Mouse (Mus musculus) lung, embryonic 14.5 days (tissue): ENCODE data around the gene Cfap77. TPM values are rescaled to one million over a fixed set of nuclear protein-coding genes. Genes with fewer than 3 reads are reported as not detected.
A peak's percentile ranks its signal among the peaks of the same experiment; 100 is the strongest.

Source experiments
- ATAC-seq: fragments of 200-750 bp; cut with Nextera tagmentation; 2 replicates; pipeline ENCODE4 v1.8.0; 2017; ENCODE audit warnings: mild to moderate bottlenecking, moderate TSS enrichment, moderate library complexity; ENCODE audit not compliant: insufficient read depth
- DNase-seq: peaks from one replicate; pipeline ENCODE4 v3.0.0-alpha.2; 2015
- H3K27ac ChIP-seq: fragments of 300-500 bp; sonication (generic); 2 replicates; pipeline ENCODE4 v1.5.1; 2014; ENCODE audit warnings: low read depth, mild to moderate bottlenecking, moderate library complexity
- H3K27me3 ChIP-seq: fragments of 300-500 bp; sonication (generic); 2 replicates; pipeline ENCODE4 v1.6.1; 2014; ENCODE audit warnings: low read length, control low read depth; ENCODE audit not compliant: insufficient read depth
- H3K36me3 ChIP-seq: fragments of 300-500 bp; sonication (generic); 2 replicates; pipeline ENCODE4 v1.6.1; 2014; ENCODE audit warnings: control low read depth; ENCODE audit not compliant: insufficient read depth
- H3K4me1 ChIP-seq: fragments of 300-500 bp; sonication (generic); 2 replicates; pipeline ENCODE4 v1.6.1; 2014; ENCODE audit warnings: antibody characterized with exemption, control low read depth; ENCODE audit not compliant: insufficient read depth
- H3K4me2 ChIP-seq: fragments of 300-500 bp; sonication (generic); 2 replicates; pipeline ENCODE4 v1.6.1; 2014; ENCODE audit warnings: mild to moderate bottlenecking
- H3K4me3 ChIP-seq: fragments of 300-500 bp; sonication (generic); 2 replicates; pipeline ENCODE4 v1.5.1; 2014; ENCODE audit warnings: low read depth, low read length
- H3K9ac ChIP-seq: fragments of 300-500 bp; sonication (generic); 2 replicates; pipeline ENCODE4 v1.6.1; 2014
- H3K9me3 ChIP-seq: fragments of 300-500 bp; sonication (generic); 2 replicates; pipeline ENCODE4 v1.6.1; 2016; ENCODE audit warnings: low read depth, low read length, control low read depth
- CTCF ChIP-seq: IDR thresholded peaks from 2 replicates; pipeline ENCODE4 v1.5.1; 2016; ENCODE audit warnings: antibody characterized with exemption, low read depth
- WGBS: fragments of 180-500 bp; shearing (Covaris S2); extraction: QIAGEN DNeasy Blood & Tissue Kit; methylation state at CpG from one replicate; pipeline ENCODE4 v1.1.7; 2014; 5-methylcytosine and 5-hydroxymethylcytosine counted together
- polyA plus RNA-seq: library from polyadenylated mRNA; unstranded; fragments of >200 nt; fragmentation: Nextera tagmentation; extraction: Ambion mirVana; gene quantifications from 2 replicates; pipeline ENCODE4 v1.2.1, GENCODE M21; 2014

The Cfap77 gene
- polyA plus RNA-seq, 1 experiment from 2014 or later = 0.76 TPM

DNA sequence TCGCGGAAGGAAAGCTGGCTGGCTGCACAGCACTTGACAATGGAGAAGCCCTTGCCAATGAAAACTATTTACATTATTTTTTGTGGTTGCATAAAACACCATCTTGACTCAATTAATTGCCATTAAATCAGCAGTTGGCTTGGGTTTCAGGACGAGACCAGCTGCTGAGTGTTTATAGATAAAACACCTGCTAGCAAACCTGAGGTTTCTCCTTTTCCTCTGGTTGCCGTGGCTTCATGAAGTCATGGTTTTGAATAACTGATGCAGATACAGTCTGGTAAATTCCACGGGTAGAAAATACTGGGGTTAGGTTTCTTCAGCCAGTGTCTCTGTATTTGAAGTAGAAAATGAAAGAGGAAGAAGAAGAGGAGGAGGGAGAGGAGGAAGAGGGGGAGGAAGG lies 2.9 kb downstream of the Cfap77 start:
- no peak overlapping the region for H3K27ac ChIP-seq
- peaks cover 7% of the 10 kb centered on the region; the same call in 1 of the 2 replicates for H3K27me3 ChIP-seq
- H3K9ac ChIP-seq = no peak overlapping the region
- H3K4me1 ChIP-seq = no peaks in the 10 kb centered on the region
- ATAC-seq (no peak), DNase-seq (peak; percentile 15)
- H3K36me3 ChIP-seq = no peaks in the 10 kb centered on the region
- WGBS = 47% methylated on average over 5 of the region's 5 CpGs
- H3K9me3 ChIP-seq = no peaks in the 10 kb centered on the region
- TF ChIP-seq CTCF = no peak
- H3K4me2 ChIP-seq = no peak overlapping the region
- H3K4me3 ChIP-seq = no peak overlapping the region

DNA sequence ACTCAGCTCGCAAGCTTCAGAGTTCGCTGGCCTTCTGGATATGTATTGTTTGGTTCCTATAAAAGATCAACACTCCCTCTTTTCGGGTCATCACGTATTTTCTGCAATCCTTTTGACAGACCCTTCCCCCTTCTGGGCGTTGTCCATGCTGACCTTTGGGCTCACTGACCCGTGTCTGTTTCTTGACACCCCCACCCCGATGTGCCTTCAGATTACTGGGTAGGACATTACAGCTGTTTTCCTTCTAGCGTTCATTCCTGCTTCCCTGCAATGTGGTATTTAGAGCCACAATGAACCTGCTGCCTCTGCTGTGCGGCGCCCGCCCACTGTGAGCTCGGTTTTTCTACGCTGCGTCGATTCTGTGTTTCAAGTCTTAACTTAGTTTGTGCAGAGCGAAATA lies 8.7 kb downstream of the Cfap77 start:
- Histone ChIP-seq H3K4me3 (no peak overlapping the region), H3K9me3 (no peaks in the 10 kb centered on the region), H3K4me2 (no peak overlapping the region), H3K9ac (no peak overlapping the region), H3K36me3 (no peaks in the 10 kb centered on the region), H3K27me3 (peaks cover 8% of the 10 kb centered on the region), H3K27ac (no peak overlapping the region), H3K4me1 (no peaks in the 10 kb centered on the region)
- WGBS = 60% methylated on average over 16 of the region's 16 CpGs
- ATAC-seq (no peak), DNase-seq (no peak)
- no peak for TF ChIP-seq CTCF

DNA sequence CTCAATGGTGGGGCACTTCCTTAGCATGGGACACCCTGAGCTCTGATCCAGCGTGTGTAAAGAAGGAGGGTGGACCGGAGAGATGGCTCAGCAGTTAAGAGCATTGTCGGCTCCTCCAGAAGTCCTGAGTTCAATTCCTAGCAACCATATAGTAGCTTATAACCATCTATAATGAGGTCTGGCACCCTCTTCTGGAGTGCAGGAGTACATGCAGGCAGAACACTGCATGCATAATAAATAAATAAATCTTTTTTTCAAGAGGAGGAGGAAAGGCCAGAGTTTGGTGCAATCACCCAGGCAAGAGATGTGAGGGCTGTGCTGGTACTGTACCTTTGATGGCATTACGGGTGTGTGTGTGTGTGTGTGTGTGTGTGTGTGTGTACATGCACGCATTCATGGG lies 12.7 kb downstream of the Cfap77 start:
- H3K9ac ChIP-seq = no peak overlapping the region
- H3K27ac ChIP-seq = no peak overlapping the region
- no peak for DNase-seq
- no peaks in the 10 kb centered on the region for H3K36me3 ChIP-seq
- 81% methylated on average over 5 of the region's 5 CpGs for WGBS
- peak; percentile 17; the same call in 1 of the 2 replicates for TF ChIP-seq CTCF
- peaks cover 36% of the 10 kb centered on the region for H3K27me3 ChIP-seq
- H3K4me3 ChIP-seq = no peak overlapping the region
- no peaks in the 10 kb centered on the region for H3K4me1 ChIP-seq
- ATAC-seq = no peak
- no peaks in the 10 kb centered on the region for H3K9me3 ChIP-seq
- no peak overlapping the region for H3K4me2 ChIP-seq

GRCm38 (mm10) chr2:29041477-29041768 lies 13.4 kb downstream of the Cfap77 start:
- H3K27me3 ChIP-seq = peaks cover 36% of the 10 kb centered on the region
- WGBS = 29% methylated on average over 8 of the region's 8 CpGs

DNA sequence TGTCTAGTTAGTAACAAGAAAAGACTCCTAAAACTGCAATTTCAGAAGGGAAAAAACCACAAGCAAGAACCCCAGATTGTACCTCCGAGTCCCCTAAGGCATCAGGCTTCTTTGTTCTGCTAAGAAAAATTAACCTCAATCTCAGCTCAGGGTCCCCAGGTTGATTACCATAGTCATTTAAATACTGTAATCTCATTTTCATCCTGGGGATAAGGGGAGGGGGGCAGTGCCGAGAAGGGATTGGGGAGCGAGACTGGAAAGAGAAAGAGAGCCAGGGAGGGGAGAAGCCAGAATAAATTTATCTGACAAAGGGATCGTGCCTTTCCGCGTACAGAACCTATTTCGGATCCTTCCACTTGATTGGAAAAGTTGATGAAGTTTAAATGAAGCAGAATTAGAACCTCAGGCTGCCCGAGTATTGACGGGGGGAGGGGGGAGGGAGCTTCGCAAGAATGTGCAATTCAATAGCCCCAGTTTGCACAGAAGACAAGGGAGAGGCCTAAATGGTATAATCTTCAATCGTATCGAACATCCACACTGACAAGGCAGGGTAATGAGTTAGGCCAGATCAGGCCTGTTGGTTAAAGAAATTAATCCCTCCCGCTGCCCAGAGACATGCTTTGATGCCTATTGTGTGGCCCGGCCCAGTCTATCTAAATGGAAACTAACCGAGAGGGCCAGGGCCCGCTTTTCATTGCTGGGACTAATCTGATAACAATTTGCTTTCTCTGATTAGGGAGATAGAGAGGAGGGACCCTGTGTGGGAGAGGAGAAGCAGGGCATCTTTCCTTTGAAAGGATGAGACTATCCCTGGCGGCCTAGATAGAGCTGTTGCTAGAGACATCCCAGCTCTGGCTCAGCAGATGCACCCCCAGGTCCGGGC lies 14.0 kb downstream of the Cfap77 start:
- no peaks in the 10 kb centered on the region for H3K9me3 ChIP-seq
- DNase-seq = no peak
- 20% methylated on average over 18 of the region's 18 CpGs for WGBS
- no peak for TF ChIP-seq CTCF
- H3K9ac ChIP-seq = no peak overlapping the region
- ATAC-seq = no peak
- no peak overlapping the region for H3K4me2 ChIP-seq
- H3K4me3 ChIP-seq = no peak overlapping the region
- H3K4me1 ChIP-seq = no peaks in the 10 kb centered on the region
- no peak overlapping the region for H3K27ac ChIP-seq
- H3K36me3 ChIP-seq = no peaks in the 10 kb centered on the region
- peaks cover 36% of the 10 kb centered on the region for H3K27me3 ChIP-seq

More at GRCm38 (mm10) chr2:29041477-29041768, 13.4 kb downstream of the Cfap77 start:
- no peaks in the 10 kb centered on the region for H3K36me3 ChIP-seq
- ATAC-seq (no peak), DNase-seq (no peak)
- no peak for TF ChIP-seq CTCF
- no peak overlapping the region for H3K9ac ChIP-seq
- H3K4me3 ChIP-seq = no peak overlapping the region
- no peaks in the 10 kb centered on the region for H3K4me1 ChIP-seq
- no peak overlapping the region for H3K4me2 ChIP-seq
- H3K27ac ChIP-seq = no peak overlapping the region
- H3K9me3 ChIP-seq = no peaks in the 10 kb centered on the region

GRCm38 (mm10) chr2:29039741-29040140 lies 15.1 kb downstream of the Cfap77 start:
- H3K27me3 ChIP-seq = peaks cover 36% of the 10 kb centered on the region
- no peak overlapping the region for H3K9ac ChIP-seq
- ATAC-seq (no peak), DNase-seq (peak; percentile 33)
- no peaks in the 10 kb centered on the region for H3K9me3 ChIP-seq
- TF ChIP-seq CTCF = no peak
- no peak overlapping the region for H3K4me3 ChIP-seq
- WGBS = 20% methylated on average over 5 of the region's 5 CpGs
- H3K27ac ChIP-seq = no peak overlapping the region
- no peaks in the 10 kb centered on the region for H3K4me1 ChIP-seq
- H3K4me2 ChIP-seq = no peak overlapping the region
- H3K36me3 ChIP-seq = no peaks in the 10 kb centered on the region

- no peaks in the 10 kb centered on the region for H3K4me1 ChIP-seq
- TF ChIP-seq CTCF = no peak
- no peaks in the 10 kb centered on the region for H3K9me3 ChIP-seq
- H3K9ac ChIP-seq = no peak overlapping the region
- DNase-seq = no peak
- H3K4me3 ChIP-seq = no peak overlapping the region
- no peak for ATAC-seq
- H3K4me2 ChIP-seq = no peak overlapping the region
- no peaks in the 10 kb centered on the region for H3K36me3 ChIP-seq
- peaks cover 24% of the 10 kb centered on the region for H3K27me3 ChIP-seq
- no peak overlapping the region for H3K27ac ChIP-seq
- 54% methylated on average over 8 of the region's 8 CpGs for WGBS
Observed at GRCm38 (mm10) chr2:29035698-29036097, 19.2 kb downstream of the Cfap77 start.
